Mouse (Mus musculus): Measurements from ENCODE around the gene Ggta1.

Gene Ggta1

GRCm38 (mm10) chr2:35462791-35463281 lies at the start of gene Ggta1:
Ggta1 (minus strand) TSS chr2:35463231.
- no peak for DNase-seq

DNA sequence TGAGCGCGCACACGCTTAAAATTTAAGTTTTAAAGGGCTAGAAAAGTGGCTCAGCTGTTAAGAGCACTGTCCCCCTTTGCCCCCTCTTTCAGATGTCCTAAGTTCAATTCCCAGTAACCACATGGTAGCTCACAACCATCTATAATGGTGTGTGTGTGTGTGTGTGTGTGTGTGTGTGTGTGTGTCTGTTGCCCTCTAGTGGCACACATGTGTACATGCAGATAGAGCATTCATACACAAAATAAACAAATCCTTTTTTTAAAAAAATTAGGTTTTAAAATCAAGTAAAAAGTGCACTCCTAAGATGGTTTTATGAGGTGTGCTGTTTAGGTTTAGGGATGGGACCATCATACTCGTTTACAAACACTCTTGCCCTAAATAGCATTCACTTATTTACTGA lies 49.2 kb upstream of the Ggta1 start:
- DNase-seq: no peak

GRCm38 (mm10) chr2:35510920-35511319 lies 47.9 kb upstream of the Ggta1 start:
- no peak for DNase-seq

DNA sequence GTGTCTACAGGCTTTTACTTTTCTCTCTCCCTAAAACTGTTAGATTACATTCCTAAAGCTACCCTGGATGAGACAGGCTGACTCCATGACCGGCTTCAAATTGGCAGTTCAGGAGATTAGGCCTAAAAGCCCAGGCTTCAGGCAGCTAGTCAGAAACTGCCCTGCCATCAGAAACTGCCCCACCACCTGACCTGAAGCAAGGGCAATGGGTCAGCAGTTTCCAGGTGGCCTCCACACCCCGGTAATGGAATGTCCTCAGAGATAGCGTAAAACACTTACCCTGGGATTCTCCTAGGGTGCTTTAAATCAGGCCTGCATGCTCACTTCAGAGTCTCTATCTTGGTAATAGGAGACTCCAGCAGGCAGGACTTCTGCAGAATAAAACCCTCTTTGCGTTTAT lies 46.9 kb upstream of the Ggta1 start:
- no peak for DNase-seq

DNA sequence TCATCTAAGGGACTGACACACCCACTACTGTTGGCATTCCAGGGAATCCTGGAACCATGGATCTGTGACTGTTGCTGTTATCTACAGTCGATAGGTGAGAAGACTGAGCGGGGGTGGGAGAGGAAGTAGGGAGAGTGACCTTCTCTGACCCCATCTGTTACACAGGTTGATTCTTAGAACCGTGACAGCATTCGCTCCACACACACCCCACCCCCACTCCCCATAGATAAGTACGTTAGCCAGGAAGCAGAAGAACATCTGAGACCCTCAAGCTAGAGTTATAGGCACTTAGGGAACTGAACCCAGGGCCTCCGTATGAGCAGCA lies 46.3 kb upstream of the Ggta1 start:
- DNase-seq: no peak

DNA sequence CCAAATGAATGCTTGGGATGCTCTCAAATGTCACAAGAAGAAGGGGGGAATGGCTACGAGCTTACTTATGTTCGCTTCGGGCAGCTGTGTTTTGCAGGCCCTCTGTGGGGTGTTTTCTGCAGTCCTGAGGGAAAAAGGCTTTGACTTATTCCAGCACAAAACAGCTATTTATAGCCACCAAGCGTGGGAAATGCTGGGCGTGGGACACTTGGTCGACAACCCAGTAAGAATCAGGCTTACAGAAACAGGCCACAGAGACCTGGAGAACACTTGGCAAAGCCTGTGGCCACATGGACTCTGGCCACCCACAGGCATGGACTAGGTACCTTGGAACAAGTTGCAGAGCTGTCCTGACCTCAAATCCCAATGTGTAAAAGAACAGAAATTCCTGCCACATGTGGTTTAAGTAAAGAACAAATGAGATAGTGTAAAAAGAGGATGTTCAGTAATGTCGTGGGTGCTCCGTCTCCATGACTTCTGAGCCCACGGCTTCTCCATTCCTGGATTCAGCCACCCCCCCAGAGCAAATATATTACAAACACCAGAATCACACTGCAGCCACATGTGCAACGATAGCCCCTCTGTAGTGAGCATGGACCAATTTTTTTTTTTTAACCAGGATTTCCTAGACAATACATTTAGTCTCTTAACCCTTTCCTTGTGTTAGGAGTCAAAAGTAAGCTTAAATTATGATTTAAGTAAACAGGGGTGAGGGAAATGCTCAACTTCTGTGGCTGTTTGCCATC lies 45.7 kb upstream of the Ggta1 start:
- no peak for DNase-seq

DNA sequence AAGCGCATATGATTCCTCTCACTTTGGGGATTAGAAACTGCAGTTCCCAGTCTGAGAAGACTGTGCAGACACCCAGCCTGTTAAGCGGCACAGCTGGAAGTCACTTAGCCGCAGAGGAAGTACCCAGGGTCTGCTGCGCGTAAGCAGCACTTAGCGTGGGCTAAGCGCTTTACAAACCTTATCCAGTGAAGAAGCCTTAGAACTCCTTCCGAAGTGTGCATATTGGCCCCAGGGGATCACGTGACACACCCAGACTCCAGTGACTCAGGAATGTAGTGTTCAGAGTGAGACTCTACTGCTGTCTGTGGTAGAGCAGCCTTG lies 44.1 kb upstream of the Ggta1 start:
- peak; percentile 47 to 73 for DNase-seq

DNA sequence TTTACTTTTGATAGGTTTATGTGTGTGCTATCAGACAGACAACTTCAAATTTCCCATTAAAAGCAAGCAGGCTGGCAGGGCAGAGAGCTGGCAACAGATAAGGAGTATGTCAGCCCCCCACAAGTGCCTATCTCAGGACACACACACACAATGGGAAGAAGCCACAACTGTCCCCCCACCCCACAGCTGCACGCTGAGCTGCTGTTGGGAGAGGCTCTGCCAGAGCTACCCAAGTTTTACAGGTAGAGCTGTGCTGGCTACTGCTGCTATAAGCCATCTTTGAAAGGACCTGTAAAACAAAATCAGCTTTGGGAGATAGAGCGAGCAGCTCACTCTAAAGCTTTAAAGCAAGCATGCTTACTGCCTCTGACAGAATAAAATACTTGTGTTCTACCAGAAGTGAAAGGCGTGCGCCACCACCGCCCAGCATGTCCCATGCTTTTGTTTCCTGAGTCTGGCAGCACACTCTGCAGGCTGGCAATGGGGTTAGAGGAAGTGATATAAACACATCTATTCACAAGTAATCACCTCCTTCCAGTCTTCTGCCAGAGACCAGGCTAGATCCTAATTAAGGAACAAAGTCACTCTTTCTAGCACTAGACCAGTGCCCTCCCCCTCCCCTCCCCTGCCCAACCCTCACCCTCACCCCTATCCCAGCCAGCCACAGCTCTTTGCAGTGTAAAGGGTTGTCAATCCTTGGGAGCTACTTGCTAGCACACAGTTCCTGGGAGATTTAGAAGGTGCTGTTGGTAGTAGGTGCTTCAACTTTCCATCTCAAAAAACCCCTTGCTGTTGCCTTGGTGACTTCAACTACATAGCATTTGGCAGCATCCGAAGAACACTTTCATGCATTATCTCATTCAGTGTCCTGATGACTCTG lies 43.5 kb upstream of the Ggta1 start:
- DNase-seq: peak; percentile 51 to 70

DNA sequence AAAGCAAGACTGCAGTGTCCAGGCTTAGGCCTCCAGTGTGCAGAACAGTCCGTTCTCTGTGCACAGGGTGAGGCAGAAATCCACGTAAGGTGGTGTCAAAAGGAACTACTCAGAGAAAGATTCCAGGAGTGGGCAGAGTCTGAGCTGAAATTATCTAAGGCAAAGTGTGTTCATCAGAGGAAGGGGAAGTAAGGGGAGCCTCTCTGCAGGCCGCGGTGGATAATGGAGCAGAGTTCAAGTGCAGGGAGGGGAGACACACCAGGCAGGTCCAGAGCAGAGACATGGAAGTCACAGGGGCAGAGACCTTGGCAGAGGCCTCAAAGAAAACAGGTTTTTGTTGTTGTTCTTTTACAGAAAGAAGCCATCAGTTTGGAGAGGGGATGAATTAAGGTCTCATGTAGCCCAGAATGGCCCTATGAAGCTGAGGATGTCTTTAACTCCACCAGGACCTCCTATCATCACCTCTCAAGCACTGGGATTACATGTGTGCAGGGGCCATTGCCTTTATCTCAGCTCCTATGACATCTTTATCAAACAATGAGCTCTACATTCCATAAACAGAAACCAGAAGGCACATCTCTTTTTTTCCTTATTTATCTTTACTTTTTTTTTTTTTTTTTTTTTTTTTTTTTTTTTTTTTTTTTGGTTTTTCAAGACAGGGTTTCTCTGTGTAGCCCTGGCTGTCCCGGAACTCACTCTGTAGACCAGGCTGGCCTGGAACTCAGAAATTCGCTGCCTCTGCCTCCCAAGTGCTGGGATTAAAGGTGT lies 42.7 kb upstream of the Ggta1 start:
- no peak for DNase-seq

DNA sequence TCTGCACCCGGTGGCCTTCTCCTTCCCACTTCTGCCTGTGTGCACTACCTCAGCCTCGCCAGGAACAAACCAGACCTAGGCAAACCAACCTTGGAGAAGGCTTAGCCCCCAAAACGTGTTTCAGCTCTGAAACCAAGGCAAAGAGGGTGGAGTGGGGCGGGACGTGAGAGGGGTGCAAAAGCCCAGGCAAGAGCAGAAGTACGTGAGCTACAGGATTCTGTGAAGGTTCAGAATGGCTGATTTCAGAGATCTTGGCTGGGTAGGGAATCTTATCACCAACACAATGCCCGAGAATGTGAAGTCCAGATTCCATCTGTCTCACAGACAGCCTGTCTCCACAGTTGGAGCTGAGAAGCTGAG lies 41.4 kb upstream of the Ggta1 start:
- no peak for DNase-seq

DNA sequence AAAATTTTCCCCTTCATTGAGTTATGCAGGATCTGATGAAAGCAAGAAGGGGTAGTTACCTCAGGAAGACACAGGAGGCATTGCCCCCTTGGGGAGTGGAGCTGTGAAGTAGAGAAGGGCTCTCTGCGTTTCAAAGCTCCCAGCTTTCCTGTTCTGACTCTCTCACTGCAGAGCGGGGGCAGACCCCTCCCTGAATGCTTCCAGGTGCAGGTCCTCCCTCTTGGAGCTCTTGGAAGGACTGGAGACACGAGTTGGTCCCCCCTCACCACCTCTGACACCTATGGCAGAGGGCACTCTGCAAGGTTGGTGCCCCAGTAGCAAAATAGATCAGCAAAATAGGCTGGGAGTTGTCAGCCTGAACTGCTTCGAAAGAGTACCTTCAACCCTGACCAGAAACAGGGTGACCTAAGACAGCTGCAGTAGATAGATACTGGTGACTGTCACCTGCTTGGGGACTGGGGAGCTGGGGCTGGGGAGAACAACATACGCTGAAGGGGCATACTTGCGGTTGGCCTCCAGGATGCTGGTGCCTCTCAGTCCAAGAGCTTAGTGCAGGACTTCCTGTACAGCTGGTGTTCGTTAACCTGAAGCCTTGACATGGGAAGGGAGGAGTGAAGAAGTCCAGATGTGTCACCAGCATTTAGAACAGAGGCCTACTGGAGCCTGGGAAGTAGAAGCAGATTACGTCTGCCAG lies 40.8 kb upstream of the Ggta1 start:
- DNase-seq: peak; percentile 52 to 78

GRCm38 (mm10) chr2:35503021-35503722 lies 40.1 kb upstream of the Ggta1 start:
- DNase-seq: no peak

DNA sequence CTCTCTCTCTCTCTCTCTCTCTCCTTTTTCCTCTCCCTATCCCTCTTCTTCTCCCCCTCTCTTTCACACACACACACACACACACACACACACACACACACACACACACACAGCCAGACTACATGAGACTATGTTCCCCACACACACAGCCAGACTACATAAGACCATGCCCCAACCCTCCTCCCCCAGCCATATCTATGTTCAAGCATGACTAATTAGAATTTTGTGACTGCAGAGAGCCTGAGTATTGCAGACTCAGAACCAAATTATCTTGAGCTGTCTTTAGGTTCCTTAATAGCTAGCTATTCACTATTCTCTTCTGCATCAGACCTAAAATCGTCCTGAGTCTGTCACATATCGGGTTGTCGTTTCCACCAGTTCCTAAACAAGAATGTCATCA lies 39.5 kb upstream of the Ggta1 start:
- DNase-seq: no peak

GRCm38 (mm10) chr2:35499474-35499873 lies 36.4 kb upstream of the Ggta1 start:
- DNase-seq: peak; percentile 54 to 74

GRCm38 (mm10) chr2:35498961-35499360 lies 35.9 kb upstream of the Ggta1 start:
- no peak for DNase-seq

GRCm38 (mm10) chr2:35497662-35498196 lies 34.7 kb upstream of the Ggta1 start:
- DNase-seq: no peak

- DNase-seq: no peak
These were observed 33.4 kb upstream of the Ggta1 start for GRCm38 (mm10) chr2:35496279-35497013.

- DNase-seq: peak in 1 of 2 experiments; percentile 58
These were observed 32.7 kb upstream of the Ggta1 start for GRCm38 (mm10) chr2:35495486-35496278.

- no peak for DNase-seq
These were observed 30.5 kb upstream of the Ggta1 start for GRCm38 (mm10) chr2:35493566-35493965.

DNA sequence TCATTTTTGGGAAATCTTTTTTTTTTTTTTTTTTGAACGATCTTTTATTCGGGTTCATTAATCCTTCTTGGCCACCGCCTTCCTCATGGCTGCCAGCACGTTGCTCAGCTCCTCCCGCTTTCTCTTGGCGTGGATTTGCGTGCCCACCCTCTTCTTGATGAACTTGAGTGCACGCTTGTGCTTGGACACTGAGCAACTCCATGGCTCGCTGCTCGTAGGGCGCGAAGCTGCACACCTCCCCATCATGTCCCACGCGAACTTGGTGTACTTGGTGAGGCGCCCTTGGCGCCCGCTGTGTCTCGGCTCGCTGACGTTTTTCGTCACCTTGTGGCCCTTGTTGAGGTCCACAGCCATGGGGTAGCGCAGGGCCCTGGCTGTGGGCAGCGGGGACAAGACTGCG lies 28.1 kb upstream of the Ggta1 start:
- DNase-seq: no peak

All from thymus, adult 18-20 months (tissue).